In the genomic region with DNA sequence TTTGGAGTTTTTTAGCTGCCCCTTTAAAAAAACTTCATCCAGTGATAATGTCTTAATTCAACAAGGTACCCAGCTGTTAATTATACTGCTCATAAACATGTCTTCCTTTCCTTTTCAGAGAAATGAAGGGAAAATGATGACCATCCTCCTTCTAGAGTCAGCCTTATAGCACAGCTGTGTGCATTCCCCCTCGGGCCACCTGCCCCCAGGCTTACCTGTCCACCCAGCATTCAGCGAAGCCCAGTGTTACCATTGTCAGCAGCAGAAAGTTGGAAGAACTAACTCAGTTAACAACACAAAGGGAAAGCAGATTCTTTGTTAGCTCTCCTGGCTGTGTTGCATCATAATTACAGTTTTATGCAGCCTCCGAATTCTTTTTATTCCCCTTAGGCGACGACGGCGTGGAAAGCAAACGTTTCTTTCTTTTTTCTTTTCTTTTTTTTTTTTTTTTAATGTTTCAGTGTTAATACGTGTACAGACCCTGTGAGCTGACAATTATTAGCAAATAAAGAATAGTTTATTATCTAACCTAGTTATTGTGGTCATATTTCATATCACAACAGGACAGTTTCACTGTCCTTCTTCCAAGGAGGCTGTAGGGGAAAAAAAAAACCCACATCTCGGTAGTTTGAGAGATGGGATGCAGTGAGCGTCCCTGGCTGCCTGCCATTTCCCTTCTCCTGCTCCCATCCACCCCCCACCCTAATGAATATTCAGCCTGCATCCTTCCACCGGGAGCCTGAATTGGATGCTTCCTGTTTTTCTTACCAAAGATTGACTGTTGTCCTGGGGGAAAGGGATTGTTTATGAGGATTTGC, we compare ENCODE assay signal across 9 mouse cellular contexts.
DNase-seq lines count a peak whose midpoint lies in the region; ATAC-seq lines count a peak whose summit lies in the region.
"Had no signal": no experiment of that assay in that cellular context is flagged by ENCODE, and none has a peak within 500 bp of the region (broad histone marks: within the 10 kb centered on the region; RNA-seq: fewer than 3 reads in every experiment).

No protein-coding gene starts in this region.

- H3K36me3 ChIP-seq in kidney, embryonic 15.5 days: no peaks in the 10 kb centered on the region
- H3K36me3 ChIP-seq: lung, embryonic 15.5 days had no signal

- DNase-seq in layer of hippocampus, adult 9-11 months: peak; percentile 9
- no peak for DNase-seq in layer of hippocampus, adult 9-10 months (ENCODE audit: low spot score)
- DNase-seq in adrenal gland, postnatal 10 days: peak; percentile 48
- peak; percentile 56 for DNase-seq in gastrocnemius, postnatal 10 days
- DNase-seq in urinary bladder, postnatal 25 days (ENCODE audit: low spot score): no peak
- no peak for DNase-seq in spleen, postnatal 14 days (ENCODE audit: low spot score in 2 of 2)
- DNase-seq in c-Kit-positive CD71-positive TER-119-positive erythroid progenitor cells, embryonic 14.5 days (ENCODE audit: low spot score): no peak

- 0 out of 2 replicates have a peak overlapping the region, but pooled peaks have one; percentile 32 for H3K27ac ChIP-seq in kidney, embryonic 15.5 days
- H3K27ac ChIP-seq: lung, embryonic 15.5 days had no signal

- H3K4me1 ChIP-seq in kidney, embryonic 15.5 days: peaks cover 17% of the 10 kb centered on the region

- no peak overlapping the region for H3K4me3 ChIP-seq in kidney, embryonic 15.5 days (replicated peaks)
- H3K4me3 ChIP-seq: lung, embryonic 15.5 days had no signal

- WGBS in kidney, embryonic 15.5 days: 17% methylated on average over 12 of the region's 12 CpGs

- H3K9ac ChIP-seq in kidney, embryonic 15.5 days: no peak overlapping the region
- H3K9ac ChIP-seq: lung, embryonic 15.5 days had no signal

- peak overlapping the region; percentile 22; the same call in 1 of the 2 replicates for H3K4me2 ChIP-seq in kidney, embryonic 15.5 days
- H3K4me2 ChIP-seq: lung, embryonic 15.5 days had no signal

- no peaks in the 10 kb centered on the region for H3K27me3 ChIP-seq in kidney, embryonic 15.5 days
- H3K27me3 ChIP-seq: lung, embryonic 15.5 days had no signal

- ATAC-seq in kidney, embryonic 15.5 days (replicated peaks; ENCODE audit: low FRiP score): 0 out of 2 replicates have a peak, but pooled peaks have one; percentile 18

- H3K9me3 ChIP-seq in kidney, embryonic 15.5 days (replicated peaks): no peaks in the 10 kb centered on the region
- H3K9me3 ChIP-seq: lung, embryonic 15.5 days had no signal

Comparison
In these comparisons a context has a peak if more than half of its experiments do, and no peak if none do; other contexts are left out.
1. DNase-seq: peak in layer of hippocampus, adult 9-11 months (single experiment), adrenal gland, postnatal 10 days (single experiment) and gastrocnemius, postnatal 10 days (single experiment); none in layer of hippocampus, adult 9-10 months (single experiment), urinary bladder, postnatal 25 days (single experiment), spleen, postnatal 14 days (0 of 2) and c-Kit-positive CD71-positive TER-119-positive erythroid progenitor cells, embryonic 14.5 days (single experiment).